Mouse (Mus musculus) midbrain, embryonic 11.5 days (tissue): ENCODE data around the gene Gpsm2. TPM values are rescaled to one million over a fixed set of nuclear protein-coding genes. Genes with fewer than 3 reads are reported as not detected.
"Not testable (repeated sequence)": the region's sequence is repeated elsewhere in the genome, so short reads cannot be mapped to it uniquely, and the experiment has no call there.

ENCODE experiments used
- ATAC-seq: fragments of 200-750 bp; cut with Nextera tagmentation; 2 replicates; pipeline ENCODE4 v1.8.0; 2017; ENCODE audit warnings: moderate TSS enrichment, moderate library complexity; ENCODE audit not compliant: low FRiP score
- DNase-seq: peaks from one replicate; pipeline ENCODE4 v3.0.0; 2015; ENCODE audit warnings: low spot score; ENCODE audit errors: missing footprints
- H3K27ac ChIP-seq: fragments of 300-500 bp; sonication (generic); 2 replicates; pipeline ENCODE4 v1.5.1; 2014; ENCODE audit warnings: low read depth, low read length
- H3K27me3 ChIP-seq: fragments of 300-500 bp; sonication (generic); 2 replicates; pipeline ENCODE4 v1.6.1; 2014; ENCODE audit warnings: mild to moderate bottlenecking, low read length, moderate library complexity, mixed read lengths; ENCODE audit not compliant: control insufficient read depth, insufficient read depth
- H3K36me3 ChIP-seq: fragments of 300-500 bp; sonication (generic); 2 replicates; pipeline ENCODE4 v1.6.1; 2014; ENCODE audit warnings: mild to moderate bottlenecking, low read length, moderate library complexity, mixed read lengths; ENCODE audit not compliant: control insufficient read depth, insufficient read depth
- H3K4me1 ChIP-seq: fragments of 300-500 bp; sonication (generic); 2 replicates; pipeline ENCODE4 v1.6.1; 2014; ENCODE audit warnings: low read length; ENCODE audit not compliant: control insufficient read depth, insufficient read depth
- H3K4me2 ChIP-seq: fragments of 300-500 bp; sonication (generic); 2 replicates; pipeline ENCODE4 v1.6.1; 2014; ENCODE audit warnings: mild to moderate bottlenecking, moderate library complexity
- H3K4me3 ChIP-seq: fragments of 300-500 bp; sonication (generic); 2 replicates; pipeline ENCODE4 v1.5.1; 2014; ENCODE audit warnings: low read depth, low read length
- H3K9ac ChIP-seq: fragments of 300-500 bp; sonication (generic); 2 replicates; pipeline ENCODE4 v1.6.1; 2014; ENCODE audit warnings: low read length
- H3K9me3 ChIP-seq: fragments of 300-500 bp; sonication (generic); 2 replicates; pipeline ENCODE4 v1.6.1; 2016; ENCODE audit warnings: low read length; ENCODE audit not compliant: control insufficient read depth
- WGBS: fragments of 180-500 bp; shearing (Covaris S2); extraction: QIAGEN DNeasy Blood & Tissue Kit; methylation state at CpG from one replicate; pipeline ENCODE4 v1.1.7; 2014; 5-methylcytosine and 5-hydroxymethylcytosine counted together
- polyA plus RNA-seq: library from polyadenylated mRNA; unstranded; fragments of >200 nt; fragmentation: Nextera tagmentation; extraction: Ambion mirVana; gene quantifications from 2 replicates; pipeline ENCODE4 v1.2.1, GENCODE M21; 2014

The Gpsm2 gene
- polyA plus RNA-seq, 1 experiment from 2014 or later: 119 TPM

DNA sequence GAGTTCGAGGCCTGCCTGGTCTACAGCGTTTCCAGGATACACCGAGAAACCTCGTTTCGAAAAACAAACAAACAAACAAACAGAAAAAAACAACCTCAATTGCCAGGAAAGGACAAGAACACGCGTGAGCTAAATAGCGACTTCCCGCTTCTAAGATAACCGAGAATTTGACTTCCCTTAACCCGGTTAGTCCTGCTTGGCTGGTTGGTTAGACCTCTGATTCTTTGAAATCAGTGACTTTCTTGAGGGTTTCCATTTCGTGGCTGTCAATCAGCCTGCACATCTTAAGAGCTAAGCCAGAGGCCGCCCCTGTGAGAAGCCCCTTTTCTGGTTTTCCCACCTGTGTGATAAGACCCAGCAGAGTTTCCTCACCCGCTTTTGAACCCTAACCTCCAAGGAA lies 67.5 kb downstream of the Gpsm2 start:
- H3K4me2 ChIP-seq: peak overlapping the region; percentile 45
- H3K9me3 ChIP-seq: no peaks in the 10 kb centered on the region
- peak overlapping the region; percentile 3; the same call in 1 of the 2 replicates for H3K9ac ChIP-seq
- ATAC-seq (no peak), DNase-seq (peak; percentile 92)
- peaks cover 8% of the 10 kb centered on the region; the same call in 1 of the 2 replicates for H3K4me1 ChIP-seq
- H3K4me3 ChIP-seq: peak overlapping the region; percentile 73
- 26% methylated on average over 14 of the region's 14 CpGs for WGBS
- H3K36me3 ChIP-seq: no peaks in the 10 kb centered on the region
- H3K27me3 ChIP-seq: no peaks in the 10 kb centered on the region
- H3K27ac ChIP-seq: no peak overlapping the region

DNA sequence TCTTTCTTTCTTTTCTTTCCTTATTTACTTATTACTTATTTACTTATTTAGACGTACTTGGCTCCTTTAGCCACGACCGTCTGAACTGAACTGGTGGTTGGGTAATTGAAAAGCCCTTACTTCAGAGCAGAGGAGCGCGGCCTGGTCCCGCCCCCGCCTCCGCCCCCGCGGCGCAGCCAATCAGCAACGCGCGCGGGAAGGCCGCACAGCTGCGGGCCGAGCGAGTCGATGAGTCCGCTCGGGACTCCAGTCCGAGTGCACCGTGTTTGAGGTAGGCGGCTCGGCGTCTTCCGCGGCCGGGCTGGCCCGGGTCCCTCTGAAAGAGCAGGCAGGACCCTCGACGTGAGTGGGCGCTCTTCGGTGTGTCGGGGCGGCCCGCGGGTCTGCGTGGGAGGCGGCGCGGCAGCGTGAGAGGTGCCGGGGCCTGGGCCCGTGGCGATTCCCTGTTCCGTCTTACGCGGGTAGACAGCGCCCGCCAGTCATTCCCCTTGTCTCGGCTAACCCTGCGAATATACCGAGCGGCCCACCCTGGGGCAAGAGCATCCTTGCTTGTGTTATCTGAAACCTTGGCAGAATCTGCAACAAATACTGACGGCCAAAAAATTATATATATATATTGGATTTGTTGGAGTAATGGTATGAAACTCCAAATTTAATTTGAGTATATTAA lies 68.3 kb downstream of the Gpsm2 start, which contains the start of gene Clcc1:
Clcc1 (plus strand) TSS at position 204 of the 670 bp plus-strand sequence.
- DNase-seq (peak; percentile 100), ATAC-seq (peak; percentile 97)
- H3K36me3 ChIP-seq: no peaks in the 10 kb centered on the region
- peak within 1 kb of the TSS; percentile 82 for H3K9ac ChIP-seq
- H3K9me3 ChIP-seq: no peaks in the 10 kb centered on the region
- H3K27ac ChIP-seq: peak within 1 kb of the TSS; percentile 52
- no peaks in the 10 kb centered on the region for H3K27me3 ChIP-seq
- H3K4me1 ChIP-seq: peaks cover 8% of the 10 kb centered on the region; the same call in 1 of the 2 replicates
- H3K4me3 ChIP-seq: peak within 1 kb of the TSS; percentile 73
- WGBS: under 1% methylated on average over 56 of the region's 57 CpGs
- H3K4me2 ChIP-seq: peak within 1 kb of the TSS; percentile 45

DNA sequence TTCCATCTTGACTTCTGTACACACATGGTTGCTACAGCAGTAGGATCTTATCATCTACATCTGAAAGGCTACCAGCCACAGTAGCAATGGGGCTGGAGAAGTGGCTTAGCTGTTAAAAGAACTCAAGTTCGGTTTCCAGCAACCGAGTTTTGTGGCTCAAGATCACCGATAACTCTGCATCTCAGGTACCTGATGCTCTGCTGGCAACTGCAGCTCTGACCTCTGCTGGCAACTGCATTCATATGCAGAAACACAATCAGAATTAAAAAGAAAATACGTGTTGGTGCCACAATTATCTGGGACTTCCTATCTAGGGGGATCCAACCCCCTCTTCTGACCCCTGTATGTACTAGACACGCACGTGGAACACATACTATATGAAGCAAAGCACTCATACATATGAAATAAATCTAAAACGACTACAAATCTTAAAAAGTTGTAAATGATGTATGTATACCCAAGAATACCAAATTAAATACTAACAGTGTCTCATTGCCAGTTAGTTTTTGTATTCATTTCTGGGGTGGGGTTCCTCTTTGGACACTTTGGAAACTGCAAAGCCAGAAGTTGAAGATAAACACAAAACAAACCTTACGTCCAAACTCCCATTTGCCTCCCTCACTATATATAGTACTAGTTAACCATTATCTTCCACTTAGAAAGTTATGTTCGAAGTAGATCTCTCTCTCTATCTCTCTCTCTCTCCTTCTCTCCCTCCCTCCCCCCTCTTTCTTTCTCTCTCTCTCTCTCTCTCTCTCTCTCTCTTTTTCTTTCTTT lies 69.1 kb downstream of the Gpsm2 start:
- Histone ChIP-seq H3K36me3 (no peaks in the 10 kb centered on the region), H3K27me3 (no peaks in the 10 kb centered on the region), H3K4me1 (peaks cover 8% of the 10 kb centered on the region; the same call in 1 of the 2 replicates), H3K27ac (no peak overlapping the region), H3K4me3 (no peak overlapping the region), H3K9me3 (no peaks in the 10 kb centered on the region), H3K9ac (peak overlapping the region; percentile 20; the same call in 1 of the 2 replicates), H3K4me2 (peak overlapping the region; percentile 32; the same call in 1 of the 2 replicates)
- DNase-seq (peak; percentile 91), ATAC-seq (no peak)
- 29% methylated on average over 9 of the region's 9 CpGs for WGBS

DNA sequence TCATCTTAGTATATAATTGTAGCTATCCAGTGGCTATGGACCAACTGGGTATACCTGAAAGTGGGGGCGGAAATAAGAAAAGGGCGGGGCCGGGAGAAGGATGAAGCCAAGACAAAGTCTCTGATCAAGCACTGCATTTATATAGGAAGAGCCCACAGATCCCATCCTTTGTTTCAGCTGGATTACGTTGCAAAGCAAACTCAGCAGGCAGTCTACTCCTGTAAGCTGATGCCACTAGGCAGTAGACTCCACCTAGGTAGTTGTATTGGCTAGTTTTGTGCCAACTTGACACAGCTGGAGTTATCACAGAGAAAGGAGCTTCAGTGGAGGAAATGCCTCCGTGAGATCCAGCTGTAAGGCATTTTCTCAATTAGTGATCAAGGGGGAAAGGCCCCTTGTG lies 74.4 kb downstream of the Gpsm2 start:
- peaks cover 10% of the 10 kb centered on the region; the same call in 1 of the 2 replicates for H3K36me3 ChIP-seq
- not testable (repeated sequence) for H3K27ac ChIP-seq, H3K27me3 ChIP-seq, H3K9ac ChIP-seq, ATAC-seq, H3K9me3 ChIP-seq, H3K4me3 ChIP-seq, DNase-seq, H3K4me1 ChIP-seq, H3K4me2 ChIP-seq
- 38% methylated on average over 5 of the region's 5 CpGs for WGBS

DNA sequence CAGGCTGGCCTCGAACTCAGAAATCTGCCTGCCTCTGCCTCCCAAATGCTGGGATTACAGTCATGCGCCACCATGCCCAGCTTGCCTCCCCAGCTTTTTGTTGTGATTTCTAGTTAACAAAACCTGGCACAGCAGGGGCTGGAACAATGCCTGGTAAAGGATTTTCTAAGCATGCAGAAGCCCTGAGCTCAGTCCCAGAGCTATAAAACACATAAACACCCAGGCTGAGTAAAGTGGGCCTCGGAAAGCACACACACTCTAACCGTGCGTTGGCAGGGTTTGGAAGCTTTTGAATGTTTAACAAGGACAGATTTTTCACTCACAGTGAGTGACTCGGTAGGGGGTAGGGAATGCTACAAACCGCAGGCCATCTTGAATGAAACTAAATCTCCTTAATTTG lies 76.1 kb downstream of the Gpsm2 start:
- DNase-seq: no peak
- Histone ChIP-seq H3K4me1 (no peaks in the 10 kb centered on the region), H3K9me3 (no peaks in the 10 kb centered on the region), H3K4me2 (no peak overlapping the region), H3K9ac (no peak overlapping the region), H3K36me3 (peaks cover 10% of the 10 kb centered on the region; the same call in 1 of the 2 replicates), H3K27me3 (no peaks in the 10 kb centered on the region), H3K27ac (no peak overlapping the region), H3K4me3 (no peak overlapping the region)
- 50% methylated on average over 7 of the region's 7 CpGs for WGBS
- ATAC-seq: no peak

DNA sequence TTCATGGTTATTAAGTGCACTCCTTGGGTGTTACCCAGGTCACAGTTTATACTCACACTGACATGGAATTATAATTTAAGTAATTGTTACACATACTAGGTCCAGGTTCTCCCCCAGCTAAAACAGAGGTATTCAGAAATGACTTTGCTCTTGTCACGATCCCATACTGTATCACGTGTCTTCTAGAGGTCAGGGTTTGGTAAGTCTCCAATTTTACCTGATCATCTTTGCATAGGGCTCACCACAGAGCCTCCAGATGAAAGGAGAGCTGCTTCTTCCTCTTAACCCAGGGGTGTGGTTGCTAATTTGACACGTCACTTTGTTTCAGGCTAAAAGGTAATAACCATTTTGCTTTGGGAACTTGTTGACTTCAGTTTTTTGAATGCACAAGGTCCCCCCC lies 77.3 kb downstream of the Gpsm2 start:
- Histone ChIP-seq H3K27ac (no peak overlapping the region), H3K4me1 (no peaks in the 10 kb centered on the region), H3K27me3 (no peaks in the 10 kb centered on the region), H3K9me3 (no peaks in the 10 kb centered on the region), H3K4me2 (no peak overlapping the region), H3K4me3 (no peak overlapping the region), H3K36me3 (peaks cover 10% of the 10 kb centered on the region; the same call in 1 of the 2 replicates), H3K9ac (no peak overlapping the region)
- DNase-seq (no peak), ATAC-seq (no peak)
- WGBS: 94% methylated on average over 3 of the region's 3 CpGs

DNA sequence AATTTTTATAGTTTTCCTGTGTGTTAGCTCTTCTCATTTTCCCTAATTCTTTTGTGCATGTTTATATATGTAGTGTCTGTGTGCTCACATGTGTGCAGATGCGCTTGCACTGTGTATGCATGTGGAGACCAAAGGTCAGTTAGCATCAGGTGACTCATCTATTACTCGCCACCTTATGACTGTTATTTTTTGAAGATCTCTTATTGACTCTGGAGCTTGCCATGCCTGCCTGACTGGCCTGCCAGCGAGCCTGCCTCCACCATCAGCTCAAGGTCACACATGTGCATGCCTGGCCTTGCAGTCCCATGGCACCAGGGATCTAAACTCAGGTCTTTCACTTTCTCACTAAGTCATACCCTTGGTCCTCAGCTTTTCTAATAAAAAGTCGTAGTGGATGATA lies 81.1 kb downstream of the Gpsm2 start:
- Histone ChIP-seq H3K4me3 (no peak overlapping the region), H3K27me3 (no peaks in the 10 kb centered on the region), H3K27ac (no peak overlapping the region), H3K4me2 (no peak overlapping the region), H3K9ac (no peak overlapping the region), H3K9me3 (no peaks in the 10 kb centered on the region), H3K4me1 (no peaks in the 10 kb centered on the region), H3K36me3 (peaks cover 10% of the 10 kb centered on the region; the same call in 1 of the 2 replicates)
- DNase-seq: no peak
- ATAC-seq: no peak
- WGBS: 90% methylated on average over 4 of the region's 4 CpGs

DNA sequence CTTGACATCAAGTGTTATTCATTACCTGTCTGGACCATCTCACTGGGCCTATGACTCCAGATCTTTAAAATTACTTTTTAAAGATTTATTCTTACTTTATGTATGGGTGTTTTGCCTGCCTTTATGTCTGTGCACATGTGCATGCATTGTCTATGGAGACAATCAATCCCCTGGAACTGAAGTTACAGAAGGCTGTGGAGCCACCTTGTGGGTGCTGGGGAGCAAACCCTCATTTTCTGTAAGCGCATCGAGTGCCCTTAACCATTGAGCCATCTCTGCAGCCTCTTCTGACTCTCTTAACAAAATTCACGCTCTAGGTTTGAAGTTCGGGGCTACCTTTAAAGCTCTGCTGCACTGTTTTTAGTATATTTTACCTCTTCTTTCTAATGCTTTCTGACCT lies 82.7 kb downstream of the Gpsm2 start:
- H3K9ac ChIP-seq: no peak overlapping the region
- no peaks in the 10 kb centered on the region for H3K9me3 ChIP-seq
- no peak overlapping the region for H3K27ac ChIP-seq
- 73% methylated on average over 4 of the region's 4 CpGs for WGBS
- no peak overlapping the region for H3K4me2 ChIP-seq
- ATAC-seq: no peak
- H3K27me3 ChIP-seq: no peaks in the 10 kb centered on the region
- no peak overlapping the region for H3K4me3 ChIP-seq
- H3K36me3 ChIP-seq: peaks cover 3% of the 10 kb centered on the region; the same call in 1 of the 2 replicates
- DNase-seq: no peak
- no peaks in the 10 kb centered on the region for H3K4me1 ChIP-seq

DNA sequence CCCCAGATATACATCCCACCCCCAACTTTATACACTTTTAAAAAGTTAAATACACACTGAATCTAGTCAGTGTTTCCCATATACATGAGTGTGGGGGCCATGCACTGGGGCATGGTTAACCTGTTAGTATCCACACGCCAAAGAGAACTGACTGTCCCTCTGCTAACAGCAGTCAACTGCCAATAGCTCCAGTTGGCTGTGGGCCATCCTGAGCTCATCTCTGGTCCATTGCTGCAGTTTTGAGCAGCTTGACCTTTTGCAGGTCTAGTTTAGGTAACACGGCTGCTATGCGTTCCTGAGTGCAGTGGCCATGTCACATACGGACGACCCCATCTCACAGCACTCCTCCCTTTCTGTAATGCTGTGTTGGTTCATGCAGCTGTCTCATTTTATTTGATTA lies 87.3 kb downstream of the Gpsm2 start:
- 90% methylated on average over 5 of the region's 5 CpGs for WGBS
- Histone ChIP-seq H3K9ac (no peak overlapping the region), H3K4me1 (no peaks in the 10 kb centered on the region), H3K36me3 (no peaks in the 10 kb centered on the region), H3K9me3 (no peaks in the 10 kb centered on the region), H3K27me3 (no peaks in the 10 kb centered on the region), H3K4me2 (no peak overlapping the region), H3K27ac (no peak overlapping the region), H3K4me3 (no peak overlapping the region)
- ATAC-seq (no peak), DNase-seq (no peak)
